Mouse (Mus musculus): ENCODE measurements around the gene Olfr70. TPM values are rescaled to one million over a fixed set of nuclear protein-coding genes. Genes with fewer than 3 reads are reported as not detected.

The Olfr70 gene
- polyA plus RNA-seq, 1 experiment: not detected

DNA sequence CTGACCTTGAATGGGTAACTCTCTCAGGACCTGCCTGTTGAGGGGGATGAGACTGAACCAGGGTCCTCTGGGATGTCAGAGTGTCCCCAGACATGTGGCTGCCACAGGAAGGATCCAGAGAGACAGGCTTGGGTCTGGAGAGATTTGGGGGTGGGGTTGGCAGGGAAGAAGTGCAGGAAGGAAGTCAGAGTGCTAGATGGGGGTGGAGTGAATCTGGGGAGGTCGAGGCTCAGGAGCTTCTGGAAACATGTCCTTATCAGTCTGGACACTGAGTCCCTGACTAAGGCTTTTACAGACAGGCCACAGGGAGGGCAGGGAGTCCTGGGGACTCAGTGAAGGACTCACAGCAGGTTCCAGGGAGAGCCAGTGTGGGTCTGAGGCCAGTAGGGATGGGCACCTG, 31.6 kb upstream of the Olfr70 start:
- no peak overlapping the region for H3K4me3 ChIP-seq (replicated peaks; ENCODE audit: insufficient read depth, low read depth, low read length)
- TF ChIP-seq CTCF (IDR thresholded peaks at IDR 0.05; ENCODE audit: borderline replicate concordance, insufficient read depth, low read depth, low read length) (no peak), POLR2A (IDR thresholded peaks at IDR 0.05; ENCODE audit: borderline replicate concordance, insufficient read depth, low read length) (no peak)
- H3K27ac ChIP-seq (ENCODE audit: insufficient read depth, low read length): no peak overlapping the region
- WGBS: 5% methylated on average over 1 of the region's 1 CpGs
- DNase-seq: no peak
- no peaks in the 10 kb centered on the region for H3K4me1 ChIP-seq (ENCODE audit: control insufficient read depth, insufficient read depth, low read length)
- no peaks in the 10 kb centered on the region for H3K27me3 ChIP-seq (ENCODE audit: control insufficient read depth, insufficient read depth, low read length)

DNA sequence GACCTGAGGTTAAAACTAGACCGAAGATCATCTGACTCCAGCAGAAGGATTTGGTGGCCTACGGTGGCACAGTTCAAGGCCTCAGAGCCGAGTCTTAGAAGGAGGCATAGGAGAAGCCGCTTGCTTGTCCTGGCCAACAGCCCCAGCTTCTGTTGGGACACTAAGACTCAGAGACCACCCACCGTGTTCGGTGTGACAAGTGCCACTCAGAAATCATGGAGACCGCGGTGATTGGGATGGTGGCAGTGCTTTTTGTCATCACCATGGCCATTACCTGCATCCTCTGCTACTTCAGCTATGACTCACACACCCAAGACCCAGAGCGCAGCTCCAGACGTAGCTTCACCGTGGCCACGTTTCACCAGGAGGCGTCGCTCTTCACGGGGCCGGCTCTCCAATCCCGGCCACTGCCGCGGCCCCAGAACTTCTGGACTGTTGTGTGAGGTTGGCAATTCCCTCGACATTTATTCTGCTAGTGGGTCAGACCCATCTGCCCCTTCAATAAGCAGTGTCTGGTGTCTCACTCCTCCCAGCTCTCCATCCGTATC, 30.2 kb upstream of the Olfr70 start:
- DNase-seq: no peak
- no peaks in the 10 kb centered on the region for H3K4me1 ChIP-seq (ENCODE audit: control insufficient read depth, insufficient read depth, low read length)
- TF ChIP-seq CTCF (IDR thresholded peaks at IDR 0.05; ENCODE audit: borderline replicate concordance, insufficient read depth, low read depth, low read length) (no peak), POLR2A (IDR thresholded peaks at IDR 0.05; ENCODE audit: borderline replicate concordance, insufficient read depth, low read length) (no peak)
- H3K27me3 ChIP-seq (ENCODE audit: control insufficient read depth, insufficient read depth, low read length): no peaks in the 10 kb centered on the region
- 74% methylated on average over 21 of the region's 21 CpGs for WGBS
- no peak overlapping the region for H3K4me3 ChIP-seq (replicated peaks; ENCODE audit: insufficient read depth, low read depth, low read length)
- H3K27ac ChIP-seq (ENCODE audit: insufficient read depth, low read length): no peak overlapping the region

DNA sequence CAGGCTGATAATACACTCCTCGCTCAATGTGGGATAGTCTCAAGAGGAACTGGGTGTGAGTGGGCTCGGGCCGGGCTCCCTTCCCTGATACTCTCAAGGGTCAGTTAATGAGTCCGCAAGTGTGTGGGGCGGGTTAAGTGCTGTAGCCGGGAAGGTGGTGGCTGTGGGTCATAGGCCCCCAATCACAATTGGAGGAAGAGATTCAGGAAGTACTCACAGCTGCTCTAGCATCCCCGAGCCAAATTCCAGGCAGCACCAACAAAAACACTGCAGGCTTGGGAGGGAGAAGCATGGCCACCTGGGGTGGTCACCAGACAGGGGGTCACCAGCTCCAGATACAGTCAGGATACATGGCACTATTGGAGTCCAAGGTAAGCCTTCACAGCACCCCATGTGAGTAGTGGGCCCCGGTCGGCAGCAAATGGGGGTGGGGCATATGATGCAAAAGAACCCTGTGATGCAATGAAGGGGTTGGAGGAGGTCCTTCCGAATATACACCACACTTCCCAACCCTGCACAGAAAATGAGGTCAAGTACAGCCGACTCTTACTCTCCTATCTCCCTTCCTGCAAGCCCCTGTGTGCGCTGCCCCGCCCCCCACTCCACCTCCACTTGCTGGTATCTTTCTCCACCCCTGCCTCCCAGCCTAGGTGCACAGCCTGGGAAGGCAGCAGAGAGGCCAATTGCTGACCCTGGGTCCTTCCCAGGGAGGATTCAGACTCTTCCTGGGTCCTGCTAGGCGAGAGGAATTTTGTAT, 29.4 kb upstream of the Olfr70 start, which contains the start of gene Spaar:
Spaar (plus strand) TSS at position 241 of the 757 bp plus-strand sequence.
- no peak for DNase-seq
- Histone ChIP-seq H3K4me3 (replicated peaks; ENCODE audit: insufficient read depth, low read depth, low read length) (no peak within 1 kb of the TSS), H3K27ac (ENCODE audit: insufficient read depth, low read length) (no peak within 1 kb of the TSS; the same call in 1 of the 2 replicates), H3K27me3 (ENCODE audit: control insufficient read depth, insufficient read depth, low read length) (no peaks in the 10 kb centered on the region), H3K4me1 (ENCODE audit: control insufficient read depth, insufficient read depth, low read length) (no peaks in the 10 kb centered on the region)
- 76% methylated on average over 14 of the region's 14 CpGs for WGBS
- no peak for TF ChIP-seq CTCF (IDR thresholded peaks at IDR 0.05; ENCODE audit: borderline replicate concordance, insufficient read depth, low read depth, low read length)
- no peak for TF ChIP-seq POLR2A (IDR thresholded peaks at IDR 0.05; ENCODE audit: borderline replicate concordance, insufficient read depth, low read length)

DNA sequence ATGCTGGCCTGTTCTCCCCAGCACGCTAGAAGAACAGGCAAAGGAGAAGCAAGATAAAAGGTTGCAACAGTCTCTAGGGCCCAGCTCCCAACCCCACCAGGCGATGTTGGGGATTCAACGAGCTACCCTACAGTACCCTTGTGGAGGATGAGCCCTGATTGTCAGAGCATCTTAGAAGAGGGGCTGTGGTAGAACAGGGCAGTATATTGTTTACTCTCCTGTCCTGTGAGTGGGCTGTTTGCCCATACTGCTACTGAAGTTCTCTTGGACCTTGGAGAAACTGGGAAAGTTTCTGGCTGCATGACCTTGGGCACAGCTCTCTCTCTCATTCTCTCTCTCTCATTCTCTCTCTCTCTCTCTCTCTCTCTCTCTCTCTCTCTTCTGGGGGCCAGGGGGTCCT, 28.5 kb upstream of the Olfr70 start:
- no peaks in the 10 kb centered on the region for H3K4me1 ChIP-seq (ENCODE audit: control insufficient read depth, insufficient read depth, low read length)
- DNase-seq: no peak
- no peak overlapping the region; the same call in 1 of the 2 replicates for H3K27ac ChIP-seq (ENCODE audit: insufficient read depth, low read length)
- 78% methylated on average over 3 of the region's 3 CpGs for WGBS
- no peaks in the 10 kb centered on the region for H3K27me3 ChIP-seq (ENCODE audit: control insufficient read depth, insufficient read depth, low read length)
- TF ChIP-seq POLR2A (IDR thresholded peaks at IDR 0.05; ENCODE audit: borderline replicate concordance, insufficient read depth, low read length) (no peak), CTCF (IDR thresholded peaks at IDR 0.05; ENCODE audit: borderline replicate concordance, insufficient read depth, low read depth, low read length) (no peak)
- H3K4me3 ChIP-seq (replicated peaks; ENCODE audit: insufficient read depth, low read depth, low read length): no peak overlapping the region

DNA sequence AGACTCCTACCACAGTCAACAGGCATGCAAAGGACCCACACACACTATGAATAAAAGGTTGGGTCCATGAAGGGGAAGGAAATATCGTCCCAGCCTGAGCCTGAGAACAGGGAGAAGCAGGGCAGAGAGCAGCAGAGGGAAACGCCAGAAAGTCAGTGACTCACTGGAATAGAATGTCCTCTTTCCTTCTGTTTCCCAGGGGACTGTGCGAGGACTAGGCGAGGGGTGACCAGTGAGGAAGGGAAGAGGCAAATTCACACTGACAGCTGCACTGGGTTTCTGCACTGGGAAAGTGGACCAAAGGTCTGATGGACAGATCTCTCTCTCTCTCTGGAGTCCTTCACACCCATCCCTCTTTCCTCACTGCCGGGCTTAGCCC, 28.0 kb upstream of the Olfr70 start:
- 57% methylated on average over 5 of the region's 5 CpGs for WGBS
- Histone ChIP-seq H3K27me3 (ENCODE audit: control insufficient read depth, insufficient read depth, low read length) (no peaks in the 10 kb centered on the region), H3K4me3 (replicated peaks; ENCODE audit: insufficient read depth, low read depth, low read length) (no peak overlapping the region), H3K4me1 (ENCODE audit: control insufficient read depth, insufficient read depth, low read length) (no peaks in the 10 kb centered on the region), H3K27ac (ENCODE audit: insufficient read depth, low read length) (no peak overlapping the region)
- TF ChIP-seq CTCF (IDR thresholded peaks at IDR 0.05; ENCODE audit: borderline replicate concordance, insufficient read depth, low read depth, low read length) (no peak), POLR2A (IDR thresholded peaks at IDR 0.05; ENCODE audit: borderline replicate concordance, insufficient read depth, low read length) (no peak)
- no peak for DNase-seq

DNA sequence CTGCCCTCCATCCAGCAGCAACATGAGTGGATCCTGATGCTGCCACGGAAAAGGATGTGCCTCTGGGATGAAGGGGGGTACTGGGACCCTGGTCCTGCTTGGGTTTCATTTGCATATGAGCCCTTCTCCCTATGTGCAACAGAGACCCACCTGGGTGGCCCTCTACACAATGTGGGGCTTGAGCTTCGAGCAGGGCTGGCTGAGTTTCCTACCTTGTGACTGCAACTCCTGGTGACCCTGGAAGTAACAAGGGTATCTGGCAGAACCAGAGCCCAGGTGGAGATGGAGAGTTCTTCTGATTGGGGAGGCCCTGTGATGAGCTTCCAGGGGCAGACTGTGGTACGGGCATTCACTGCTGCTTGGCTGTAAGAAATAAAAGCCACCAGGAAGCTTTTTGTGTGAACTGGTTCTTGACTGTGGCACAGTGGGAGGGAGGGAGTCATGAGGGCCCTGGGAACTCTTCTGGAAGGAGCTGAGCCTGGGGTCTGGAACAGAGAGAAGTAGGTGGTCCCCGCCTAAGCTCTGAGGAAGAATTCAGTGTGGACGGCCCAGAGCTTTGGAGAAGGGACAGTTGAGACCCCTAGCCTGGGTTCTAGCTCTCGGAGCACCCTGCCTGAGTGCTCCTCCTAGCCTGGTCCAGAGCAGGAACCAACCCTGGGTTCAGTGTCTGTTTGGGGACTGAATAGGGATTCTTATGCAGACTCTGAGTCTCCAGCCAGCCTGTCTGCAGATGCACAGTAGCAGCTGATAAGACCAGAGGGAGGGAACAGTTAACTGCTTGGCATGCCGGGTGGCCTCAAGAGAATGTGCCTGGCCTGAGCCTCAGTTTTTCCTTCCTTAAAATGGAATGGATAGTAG, 27.3 kb upstream of the Olfr70 start:
- Histone ChIP-seq H3K4me1 (ENCODE audit: control insufficient read depth, insufficient read depth, low read length) (no peaks in the 10 kb centered on the region), H3K27ac (ENCODE audit: insufficient read depth, low read length) (no peak overlapping the region), H3K27me3 (ENCODE audit: control insufficient read depth, insufficient read depth, low read length) (no peaks in the 10 kb centered on the region), H3K4me3 (replicated peaks; ENCODE audit: insufficient read depth, low read depth, low read length) (no peak overlapping the region)
- 71% methylated on average over 7 of the region's 7 CpGs for WGBS
- TF ChIP-seq POLR2A (IDR thresholded peaks at IDR 0.05; ENCODE audit: borderline replicate concordance, insufficient read depth, low read length) (no peak), CTCF (IDR thresholded peaks at IDR 0.05; ENCODE audit: borderline replicate concordance, insufficient read depth, low read depth, low read length) (no peak)
- DNase-seq: no peak

DNA sequence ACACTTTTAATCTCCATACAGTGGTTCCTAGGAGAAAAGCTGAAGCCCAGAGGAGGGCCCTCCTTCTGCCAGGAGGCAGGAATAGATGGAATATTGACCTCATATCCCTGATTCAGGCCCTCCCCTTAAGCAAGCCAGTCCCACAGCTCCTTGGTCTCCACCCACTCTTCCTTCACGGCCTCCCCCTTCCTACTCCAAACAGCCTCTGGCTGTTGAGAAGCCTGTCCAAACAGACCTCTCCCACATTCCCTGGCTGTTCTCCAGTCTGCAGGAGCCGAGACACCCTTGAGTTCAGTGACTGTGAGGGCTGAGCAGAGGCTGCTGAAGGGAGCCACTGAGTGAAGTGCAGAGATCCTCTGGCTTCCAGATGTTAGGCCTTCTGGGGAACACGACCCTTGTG, 26.4 kb upstream of the Olfr70 start, which contains the start of gene Hrct1:
Hrct1 (plus strand) TSS at position 194 of the 400 bp plus-strand sequence.
- Histone ChIP-seq H3K27me3 (ENCODE audit: control insufficient read depth, insufficient read depth, low read length) (no peaks in the 10 kb centered on the region), H3K27ac (ENCODE audit: insufficient read depth, low read length) (no peak within 1 kb of the TSS), H3K4me1 (ENCODE audit: control insufficient read depth, insufficient read depth, low read length) (no peaks in the 10 kb centered on the region), H3K4me3 (replicated peaks; ENCODE audit: insufficient read depth, low read depth, low read length) (no peak within 1 kb of the TSS)
- no peak for TF ChIP-seq CTCF (IDR thresholded peaks at IDR 0.05; ENCODE audit: borderline replicate concordance, insufficient read depth, low read depth, low read length)
- no peak for TF ChIP-seq POLR2A (IDR thresholded peaks at IDR 0.05; ENCODE audit: borderline replicate concordance, insufficient read depth, low read length)
- 32% methylated on average over 3 of the region's 3 CpGs for WGBS
- no peak for DNase-seq

Data from cerebellum, adult 2 months (tissue).